Mouse (Mus musculus) retina, postnatal 7 days (tissue): ENCODE data around the gene Clns1a.

Source experiments
- DNase-seq: peaks from one replicate; pipeline ENCODE4 v3.0.0-alpha.2; 2012; ENCODE audit warnings: low read depth, low spot score

Clns1a gene

DNA sequence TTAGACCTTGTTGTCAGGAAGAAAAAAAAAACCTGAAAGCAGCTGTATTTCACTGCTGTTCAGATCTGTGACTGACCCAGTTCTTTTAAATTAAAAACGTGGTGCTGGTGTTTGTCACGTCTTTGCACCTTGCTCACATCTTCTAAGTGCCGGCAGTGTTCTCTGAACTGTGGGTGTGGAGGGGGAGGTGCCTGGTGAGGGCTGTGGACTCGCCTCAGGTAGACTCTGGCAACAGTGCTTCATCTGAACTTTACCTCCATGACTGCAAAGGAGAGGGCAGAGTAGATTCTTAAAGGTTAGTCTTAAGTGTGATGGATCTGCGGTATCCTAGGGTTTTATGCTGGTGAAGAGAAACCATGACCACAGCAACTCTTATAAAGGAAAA is 69.5 kb downstream of the Clns1a start:
- no peak for DNase-seq

DNA sequence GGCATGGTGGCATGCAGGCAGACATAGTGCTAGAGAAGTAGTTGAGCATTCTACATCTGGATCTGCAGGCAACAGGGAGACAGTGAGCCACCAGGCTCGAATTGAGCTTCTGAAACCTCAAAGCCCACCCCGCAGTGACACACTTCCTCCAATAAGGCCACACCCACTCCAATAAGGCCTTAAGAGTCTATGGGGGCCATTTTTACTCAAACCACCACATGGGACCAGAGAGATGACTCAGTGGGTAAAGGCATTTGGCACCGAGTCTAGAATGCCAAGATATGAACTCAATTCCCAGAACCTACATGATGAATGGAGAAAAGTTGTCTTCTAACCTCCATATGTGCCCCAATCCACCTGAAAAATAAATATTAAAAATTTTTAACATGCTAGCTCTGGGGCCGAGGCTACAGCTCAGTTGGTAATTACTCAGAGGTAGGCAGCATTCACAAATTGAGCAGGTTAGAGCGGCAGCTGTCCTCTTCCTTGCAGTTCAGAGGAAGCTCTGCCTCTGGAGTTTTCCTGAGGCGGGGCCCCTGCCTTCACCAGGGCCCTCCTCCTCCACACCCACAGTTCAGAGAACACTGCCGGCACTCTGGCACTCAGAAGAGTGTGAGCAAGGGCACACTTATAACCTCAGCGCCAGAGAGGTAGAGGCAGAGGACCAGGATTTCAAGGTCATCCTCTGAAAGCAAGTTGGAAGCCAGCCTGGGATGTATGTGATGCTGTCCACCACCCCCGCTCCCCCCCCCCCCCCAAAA is 70.2 kb downstream of the Clns1a start:
- DNase-seq = no peak

- no peak for DNase-seq
Observed at GRCm38 (mm10) chr7:97767841-97768240, 71.4 kb downstream of the Clns1a start.

DNA sequence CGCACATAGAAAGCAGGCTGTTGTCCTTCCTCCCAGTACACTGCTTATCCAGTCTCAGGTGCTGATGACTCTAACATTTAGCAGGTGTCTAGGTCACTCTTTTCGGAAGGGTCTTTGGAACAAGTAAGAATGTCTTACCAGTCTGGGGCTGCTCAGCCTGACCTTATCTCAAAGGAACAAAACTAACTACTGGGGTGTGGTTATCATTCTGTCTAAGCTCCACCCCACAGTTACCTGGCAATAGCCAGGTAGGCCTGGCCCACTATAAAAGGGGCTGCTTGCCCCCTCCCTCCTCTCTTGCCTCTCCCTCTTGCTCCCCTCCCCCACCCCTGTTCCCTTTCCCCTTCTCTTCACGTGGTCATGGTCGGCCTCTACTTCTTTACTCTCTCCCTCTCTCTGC is 72.6 kb downstream of the Clns1a start:
- DNase-seq = no peak
